Mouse (Mus musculus): Measurements from ENCODE around the gene Reep3. TPM values are rescaled to one million over a fixed set of nuclear protein-coding genes. Genes with fewer than 3 reads are reported as not detected.

Gene Reep3
- polyA plus RNA-seq, 1 experiment from 2014 or later = 38.6 TPM

DNA sequence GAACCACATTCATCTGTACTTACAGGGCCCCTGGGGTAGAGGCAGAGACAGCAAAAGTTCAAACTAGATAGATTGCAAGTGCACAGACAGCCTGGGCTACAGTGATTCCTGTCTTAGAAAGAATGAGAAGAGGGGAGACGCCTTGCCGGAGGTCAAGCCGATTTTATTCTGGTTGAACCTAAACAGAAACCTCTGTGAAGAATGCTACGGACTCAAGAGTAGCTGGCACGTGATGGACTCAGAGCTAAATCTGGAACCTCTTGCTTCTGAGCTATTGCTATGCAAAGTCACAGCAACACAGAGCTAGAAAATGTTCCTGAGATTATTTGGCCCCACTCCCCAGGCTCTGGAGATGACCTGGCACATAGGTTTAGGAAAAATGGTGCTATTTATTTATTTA, 96.6 kb downstream of the Reep3 start:
- Histone ChIP-seq H3K9me3 (no peaks in the 10 kb centered on the region), H3K36me3 (no peaks in the 10 kb centered on the region), H3K27me3 (0 out of 2 replicates have a peak, but pooled peaks cover 4% of the 10 kb centered on the region), H3K9ac (replicated peaks) (no peak overlapping the region), H3K4me3 (replicated peaks) (no peak overlapping the region), H3K4me2 (replicated peaks) (no peak overlapping the region), H3K4me1 (replicated peaks) (peaks cover 31% of the 10 kb centered on the region), H3K27ac (no peak overlapping the region)
- no peak for ATAC-seq
- WGBS = 95% methylated on average over 5 of the region's 5 CpGs

DNA sequence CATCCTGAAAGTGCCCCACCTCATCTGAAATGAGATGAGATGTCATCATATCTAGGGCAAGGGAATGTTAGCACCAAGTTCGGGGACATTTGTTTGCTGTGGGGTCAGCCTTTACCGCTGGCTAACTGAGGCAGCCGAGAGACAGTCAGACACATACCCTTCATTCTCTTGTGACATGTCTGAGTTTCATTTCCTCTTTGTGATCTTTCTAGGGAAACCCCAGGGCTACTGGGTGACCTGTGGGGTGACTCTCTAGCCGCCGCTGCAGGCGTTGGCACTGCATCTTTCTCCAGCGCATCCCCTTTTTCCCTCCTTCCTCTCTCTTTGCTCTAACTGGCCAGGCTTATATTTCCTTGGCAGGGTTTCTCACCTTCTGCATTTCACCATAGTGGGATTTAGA, 98.0 kb downstream of the Reep3 start:
- Histone ChIP-seq H3K27ac (no peak overlapping the region), H3K9me3 (no peaks in the 10 kb centered on the region), H3K27me3 (0 out of 2 replicates have a peak, but pooled peaks cover 4% of the 10 kb centered on the region), H3K9ac (replicated peaks) (no peak overlapping the region), H3K4me3 (replicated peaks) (no peak overlapping the region), H3K4me2 (replicated peaks) (no peak overlapping the region), H3K4me1 (replicated peaks) (peaks cover 28% of the 10 kb centered on the region), H3K36me3 (no peaks in the 10 kb centered on the region)
- 94% methylated on average over 7 of the region's 7 CpGs for WGBS
- no peak for ATAC-seq

DNA sequence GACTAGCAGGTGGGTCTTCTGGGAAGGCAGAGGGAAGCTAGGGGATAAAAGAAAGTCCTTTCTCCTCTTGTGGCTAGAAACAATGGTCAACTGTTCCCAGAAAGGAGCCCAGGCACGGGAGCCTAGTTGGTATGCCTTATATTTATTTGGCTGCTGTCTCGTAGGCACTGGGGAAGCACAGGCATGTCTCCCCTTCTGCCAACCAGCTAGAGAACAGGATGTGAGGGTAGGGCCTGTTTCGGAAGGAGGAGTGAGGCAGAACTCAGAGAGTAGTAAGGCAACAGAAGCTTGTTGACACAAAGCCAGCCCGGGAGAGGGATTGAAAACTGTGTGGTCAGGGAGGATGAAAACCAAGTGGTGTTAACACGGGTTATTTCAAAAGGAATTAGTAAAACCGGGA, 101.6 kb downstream of the Reep3 start:
- no peaks in the 10 kb centered on the region for H3K9me3 ChIP-seq
- no peaks in the 10 kb centered on the region for H3K36me3 ChIP-seq
- H3K4me1 ChIP-seq (replicated peaks) = peaks cover 11% of the 10 kb centered on the region
- no peak overlapping the region for H3K27ac ChIP-seq
- H3K9ac ChIP-seq (replicated peaks) = no peak overlapping the region
- 68% methylated on average over 6 of the region's 6 CpGs for WGBS
- no peak overlapping the region for H3K4me2 ChIP-seq (replicated peaks)
- ATAC-seq = no peak
- no peak overlapping the region for H3K4me3 ChIP-seq (replicated peaks)
- no peaks in the 10 kb centered on the region for H3K27me3 ChIP-seq

DNA sequence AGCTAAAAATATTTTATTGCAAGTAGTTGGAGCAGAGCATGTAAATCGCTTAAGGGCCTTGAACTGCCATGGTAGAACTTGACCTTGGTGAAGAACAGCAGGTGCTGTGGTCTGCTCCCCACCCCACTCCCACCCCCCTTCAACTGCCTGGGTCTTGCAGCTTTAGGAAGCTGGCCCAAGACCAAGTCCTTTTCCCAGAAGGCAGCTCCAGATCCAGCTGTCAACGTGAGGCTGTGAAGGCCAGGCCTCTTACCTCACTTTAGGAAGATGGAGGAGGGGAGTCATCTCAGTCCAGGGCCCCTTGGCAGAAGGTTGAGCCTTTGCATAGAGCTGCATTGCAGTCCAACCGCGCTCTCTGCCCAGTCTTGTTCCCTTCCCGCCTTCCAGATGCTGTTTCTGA, 102.3 kb downstream of the Reep3 start:
- H3K4me3 ChIP-seq (replicated peaks) = no peak overlapping the region
- no peak overlapping the region for H3K27ac ChIP-seq
- no peak for ATAC-seq
- 72% methylated on average over 5 of the region's 5 CpGs for WGBS
- no peak overlapping the region for H3K9ac ChIP-seq (replicated peaks)
- no peaks in the 10 kb centered on the region for H3K27me3 ChIP-seq
- H3K4me1 ChIP-seq (replicated peaks) = peaks cover 11% of the 10 kb centered on the region
- H3K9me3 ChIP-seq = no peaks in the 10 kb centered on the region
- H3K4me2 ChIP-seq (replicated peaks) = no peak overlapping the region
- H3K36me3 ChIP-seq = no peaks in the 10 kb centered on the region

DNA sequence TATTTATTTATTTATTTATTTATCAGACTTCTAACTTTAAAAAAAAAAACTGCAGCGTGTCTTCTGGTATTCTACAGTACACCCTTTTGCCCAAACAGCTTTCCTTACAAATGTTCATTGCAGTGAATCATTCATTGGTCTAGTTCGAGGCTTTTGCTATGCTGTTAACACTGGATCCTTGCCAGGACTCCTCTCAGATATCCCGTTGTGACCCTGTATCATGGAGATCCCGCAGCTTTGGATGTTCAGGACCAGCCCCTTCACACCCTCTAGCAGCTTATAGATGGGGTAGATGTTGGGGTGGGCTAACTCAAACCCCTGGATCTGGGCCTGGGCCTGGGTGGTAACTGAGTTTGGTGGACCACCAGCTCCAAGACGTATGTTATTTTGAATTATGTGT, 104.2 kb downstream of the Reep3 start:
- Histone ChIP-seq H3K9me3 (no peaks in the 10 kb centered on the region), H3K9ac (replicated peaks) (no peak overlapping the region), H3K36me3 (no peaks in the 10 kb centered on the region), H3K27ac (no peak overlapping the region), H3K4me1 (replicated peaks) (peaks cover 11% of the 10 kb centered on the region), H3K4me2 (replicated peaks) (no peak overlapping the region), H3K4me3 (replicated peaks) (no peak overlapping the region), H3K27me3 (no peaks in the 10 kb centered on the region)
- WGBS = 74% methylated on average over 5 of the region's 5 CpGs
- ATAC-seq = no peak

GRCm38 (mm10) chr10:66990506-66990905, 106.2 kb downstream of the Reep3 start:
- Histone ChIP-seq H3K27me3 (no peaks in the 10 kb centered on the region), H3K4me3 (replicated peaks) (no peak overlapping the region), H3K27ac (no peak overlapping the region), H3K4me1 (replicated peaks) (peaks cover 11% of the 10 kb centered on the region), H3K9ac (replicated peaks) (no peak overlapping the region), H3K36me3 (no peaks in the 10 kb centered on the region), H3K9me3 (no peaks in the 10 kb centered on the region), H3K4me2 (replicated peaks) (no peak overlapping the region)
- no peak for ATAC-seq
- 84% methylated on average over 3 of the region's 3 CpGs for WGBS

GRCm38 (mm10) chr10:66983043-66983442, 113.7 kb downstream of the Reep3 start:
- Histone ChIP-seq H3K4me3 (replicated peaks) (no peak overlapping the region), H3K9ac (replicated peaks) (no peak overlapping the region), H3K27me3 (no peaks in the 10 kb centered on the region), H3K9me3 (no peaks in the 10 kb centered on the region), H3K27ac (no peak overlapping the region), H3K36me3 (no peaks in the 10 kb centered on the region), H3K4me2 (replicated peaks) (no peak overlapping the region), H3K4me1 (replicated peaks) (no peaks in the 10 kb centered on the region)
- WGBS = 93% methylated on average over 5 of the region's 5 CpGs
- ATAC-seq = no peak

GRCm38 (mm10) chr10:66978215-66978614, 118.5 kb downstream of the Reep3 start:
- Histone ChIP-seq H3K4me3 (replicated peaks) (no peak overlapping the region), H3K4me2 (replicated peaks) (no peak overlapping the region), H3K9me3 (no peaks in the 10 kb centered on the region), H3K27me3 (no peaks in the 10 kb centered on the region), H3K36me3 (no peaks in the 10 kb centered on the region), H3K27ac (no peak overlapping the region), H3K9ac (replicated peaks) (no peak overlapping the region), H3K4me1 (replicated peaks) (no peaks in the 10 kb centered on the region)
- 88% methylated on average over 2 of the region's 2 CpGs for WGBS
- ATAC-seq = no peak

DNA sequence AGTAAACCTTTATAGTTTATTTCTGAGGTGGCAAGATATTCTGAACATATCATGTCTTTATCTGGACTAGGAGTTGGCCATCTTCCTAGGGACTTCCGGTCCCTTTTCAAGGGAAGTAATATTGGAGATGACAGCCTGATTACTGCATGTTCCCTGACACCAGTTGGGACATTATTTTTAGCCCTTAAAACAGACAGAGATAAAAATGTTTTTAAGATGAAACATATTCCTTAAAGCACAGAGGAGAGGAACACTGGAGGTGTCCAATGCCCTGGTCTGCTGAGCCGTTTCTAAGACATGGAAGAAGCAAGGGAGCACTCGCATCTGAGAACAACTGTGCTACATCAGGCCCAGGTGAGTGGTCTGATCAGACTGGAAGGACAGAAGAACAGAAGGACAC, 119.7 kb downstream of the Reep3 start:
- no peak overlapping the region for H3K27ac ChIP-seq
- no peaks in the 10 kb centered on the region for H3K4me1 ChIP-seq (replicated peaks)
- no peaks in the 10 kb centered on the region for H3K27me3 ChIP-seq
- no peaks in the 10 kb centered on the region for H3K36me3 ChIP-seq
- H3K4me3 ChIP-seq (replicated peaks) = no peak overlapping the region
- H3K9ac ChIP-seq (replicated peaks) = no peak overlapping the region
- H3K4me2 ChIP-seq (replicated peaks) = no peak overlapping the region
- 94% methylated on average over 3 of the region's 3 CpGs for WGBS
- ATAC-seq = no peak
- no peaks in the 10 kb centered on the region for H3K9me3 ChIP-seq

- H3K9me3 ChIP-seq = no peaks in the 10 kb centered on the region
- no peak overlapping the region for H3K4me2 ChIP-seq (replicated peaks)
- no peaks in the 10 kb centered on the region for H3K27me3 ChIP-seq
- WGBS = 84% methylated on average over 1 of the region's 1 CpGs
- H3K4me3 ChIP-seq (replicated peaks) = no peak overlapping the region
- no peaks in the 10 kb centered on the region for H3K36me3 ChIP-seq
- no peak overlapping the region for H3K9ac ChIP-seq (replicated peaks)
- no peaks in the 10 kb centered on the region for H3K4me1 ChIP-seq (replicated peaks)
- no peak for ATAC-seq
- H3K27ac ChIP-seq = no peak overlapping the region
Measured at GRCm38 (mm10) chr10:66975451-66975850, 121.3 kb downstream of the Reep3 start.

- Histone ChIP-seq H3K4me2 (replicated peaks) (no peak overlapping the region), H3K36me3 (no peaks in the 10 kb centered on the region), H3K9me3 (no peaks in the 10 kb centered on the region), H3K4me3 (replicated peaks) (no peak overlapping the region), H3K27ac (no peak overlapping the region), H3K9ac (replicated peaks) (no peak overlapping the region), H3K27me3 (no peaks in the 10 kb centered on the region), H3K4me1 (replicated peaks) (no peaks in the 10 kb centered on the region)
- WGBS = 61% methylated on average over 4 of the region's 4 CpGs
- no peak for ATAC-seq
Measured at GRCm38 (mm10) chr10:66974417-66974816, 122.3 kb downstream of the Reep3 start.

DNA sequence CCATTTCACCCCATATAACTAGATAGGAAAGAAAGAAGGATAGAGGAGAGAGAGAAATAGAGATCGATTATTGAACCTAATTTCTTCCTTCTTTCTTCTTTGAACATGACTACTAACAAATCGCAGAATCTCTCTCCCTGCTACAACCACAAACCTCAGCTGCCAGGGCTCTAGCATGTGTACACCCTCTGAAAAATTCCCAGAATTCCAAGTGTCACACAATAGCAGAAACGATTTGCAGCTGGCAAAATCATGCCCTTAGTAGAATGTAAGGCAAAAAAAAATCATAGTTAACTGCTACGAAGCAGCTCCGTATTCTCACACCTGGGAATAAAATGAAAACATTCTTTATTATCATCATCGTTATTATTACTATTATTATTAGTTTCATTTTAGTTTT, 122.9 kb downstream of the Reep3 start:
- 85% methylated on average over 6 of the region's 6 CpGs for WGBS
- Histone ChIP-seq H3K4me1 (replicated peaks) (no peaks in the 10 kb centered on the region), H3K9me3 (no peaks in the 10 kb centered on the region), H3K4me3 (replicated peaks) (no peak overlapping the region), H3K27ac (no peak overlapping the region), H3K36me3 (no peaks in the 10 kb centered on the region), H3K4me2 (replicated peaks) (no peak overlapping the region), H3K27me3 (no peaks in the 10 kb centered on the region), H3K9ac (replicated peaks) (no peak overlapping the region)
- ATAC-seq = no peak

DNA sequence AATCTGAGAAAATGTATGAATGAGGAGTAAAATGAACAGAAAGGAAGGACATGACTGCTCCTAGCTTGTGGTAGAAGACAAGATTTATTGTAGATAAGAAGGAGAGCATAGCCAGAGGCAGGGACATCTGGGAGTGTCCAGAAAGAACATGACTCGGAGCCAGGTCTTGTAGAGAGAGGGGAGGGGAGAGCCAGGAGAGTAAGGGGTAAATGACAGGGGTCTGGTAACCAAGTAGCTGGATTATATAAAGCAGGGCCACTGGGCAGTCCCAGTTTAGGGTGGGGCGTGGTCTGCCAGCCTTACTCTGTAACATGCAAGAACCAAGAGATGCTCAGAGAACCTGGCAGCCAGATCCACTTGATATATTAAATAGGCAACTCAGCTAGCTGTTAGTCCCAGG, 123.5 kb downstream of the Reep3 start:
- no peak for ATAC-seq
- Histone ChIP-seq H3K9ac (replicated peaks) (no peak overlapping the region), H3K4me1 (replicated peaks) (0 out of 2 replicates have a peak, but pooled peaks cover 4% of the 10 kb centered on the region), H3K27ac (no peak overlapping the region), H3K4me3 (replicated peaks) (no peak overlapping the region), H3K27me3 (no peaks in the 10 kb centered on the region), H3K36me3 (no peaks in the 10 kb centered on the region), H3K4me2 (replicated peaks) (no peak overlapping the region), H3K9me3 (no peaks in the 10 kb centered on the region)
- 63% methylated on average over 2 of the region's 2 CpGs for WGBS
